9 mouse cellular contexts compared by ENCODE assay signal in the genomic region with DNA sequence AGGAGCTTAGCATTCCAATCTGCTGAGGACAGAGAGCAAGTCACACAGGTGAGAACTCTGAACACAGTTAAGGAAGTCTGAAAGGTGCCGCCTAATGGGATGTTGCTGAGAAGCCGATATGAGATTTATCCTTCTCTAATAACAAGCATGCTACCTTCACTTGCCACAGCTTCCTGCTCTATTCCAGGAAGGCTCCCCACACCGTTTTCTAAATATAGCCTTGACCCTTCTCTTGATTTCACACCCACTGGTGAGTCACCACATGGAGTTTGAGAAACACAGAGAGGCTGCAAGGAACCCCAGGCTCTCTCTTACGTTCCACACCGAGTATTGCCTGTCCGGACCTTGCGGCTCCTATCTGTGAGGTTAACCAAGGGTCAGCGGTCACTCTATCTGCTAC. TPM values are rescaled to one million over a fixed set of nuclear protein-coding genes. Genes with fewer than 3 reads are reported as not detected.
DNase-seq lines count a peak whose midpoint lies in the region; ATAC-seq and TF ChIP-seq lines count a peak whose summit lies in the region.
"Had no signal": no experiment of that assay in that cellular context is flagged by ENCODE, and none has a peak within 500 bp of the region (broad histone marks: within the 10 kb centered on the region; RNA-seq: fewer than 3 reads in every experiment).

No protein-coding gene starts in this region.

- CTCF ChIA-PET in Patski (lab: Charles Lee): interaction anchor here (1.3 to 1.4 kb wide), 2 partner anchors 9 to 123 kb away, joined by 3 to 4 read pairs; no protein-coding TSS in a partner anchor

- peak; percentile 29 for DNase-seq in gastrocnemius, adult 2 months
- no peak for DNase-seq in gastrocnemius, postnatal 25 days
- DNase-seq in Patski (ENCODE audit: low read depth, low spot score) (no peak), MN1 (ENCODE audit: low spot score) (no peak)
- no peak for DNase-seq in forebrain, postnatal 0 days
- no peak for DNase-seq in thymus, postnatal 10 days (ENCODE audit: low spot score in 2 of 2)
- no peak for DNase-seq in right cerebral cortex, postnatal 14 days
- DNase-seq: thymus, adult 2 months had no signal

- peak overlapping the region; percentile 90 for H3K27ac ChIP-seq in gastrocnemius, adult 2 months
- 0 out of 2 replicates have a peak overlapping the region, but pooled peaks have one; percentile 66 for H3K27ac ChIP-seq in forebrain, postnatal 0 days (ENCODE audit: low read depth, low read length)
- H3K27ac ChIP-seq in midbrain, embryonic 15.5 days: peak overlapping the region; percentile 83

- intact Hi-C loops in gastrocnemius, adult 2 months (cut with DNase I): no loop called here

- peaks cover 13% of the 10 kb centered on the region for H3K4me1 ChIP-seq in forebrain, postnatal 0 days (ENCODE audit: insufficient read depth)
- peaks cover 45% of the 10 kb centered on the region for H3K4me1 ChIP-seq in midbrain, embryonic 15.5 days

- WGBS in forebrain, postnatal 0 days: 90% methylated on average over 8 of the region's 8 CpGs
- 73% methylated on average over 8 of the region's 8 CpGs for WGBS in midbrain, embryonic 15.5 days

- no peak for TF ChIP-seq CTCF in gastrocnemius, adult 2 months (IDR thresholded peaks at IDR 0.05)
- TF ChIP-seq CTCF in Patski (IDR thresholded peaks at IDR 0.05): no peak
- no peak for TF ChIP-seq CTCF in forebrain, postnatal 0 days (IDR thresholded peaks at IDR 0.05; ENCODE audit: low read depth)

- in situ Hi-C loops in Patski (cut with MboI; ENCODE audit: low pct_unique_long_range_greater_than_20kb): no loop called here

- no peaks in the 10 kb centered on the region for H3K36me3 ChIP-seq in forebrain, postnatal 0 days (ENCODE audit: insufficient read depth)
- H3K36me3 ChIP-seq in midbrain, embryonic 15.5 days (replicated peaks): 0 out of 2 replicates have a peak, but pooled peaks cover 2% of the 10 kb centered on the region

- 0 out of 2 replicates have a peak, but pooled peaks cover 3% of the 10 kb centered on the region for H3K9me3 ChIP-seq in forebrain, postnatal 0 days (ENCODE audit: low read length)
- no peaks in the 10 kb centered on the region for H3K9me3 ChIP-seq in midbrain, embryonic 15.5 days

- H3K4me2 ChIP-seq in forebrain, postnatal 0 days (ENCODE audit: low read depth): no peak overlapping the region
- no peak overlapping the region for H3K4me2 ChIP-seq in midbrain, embryonic 15.5 days

- no peaks in the 10 kb centered on the region for H3K27me3 ChIP-seq in Patski
- no peaks in the 10 kb centered on the region for H3K27me3 ChIP-seq in forebrain, postnatal 0 days (ENCODE audit: insufficient read depth, low read length)
- H3K27me3 ChIP-seq in midbrain, embryonic 15.5 days (replicated peaks): no peaks in the 10 kb centered on the region

- peak overlapping the region; percentile 45 for H3K4me3 ChIP-seq in gastrocnemius, adult 2 months
- H3K4me3 ChIP-seq in forebrain, postnatal 0 days (ENCODE audit: low read depth, low read length): no peak overlapping the region
- no peak overlapping the region for H3K4me3 ChIP-seq in midbrain, embryonic 15.5 days

- POLR2A ChIA-PET in Patski (lab: Charles Lee): interaction anchor here (0.6 to 1.0 kb wide), 3 partner anchors 20 to 415 kb away, joined by 3 to 6 read pairs (median 4); no protein-coding TSS in a partner anchor

- no peak overlapping the region for H3K9ac ChIP-seq in forebrain, postnatal 0 days
- H3K9ac ChIP-seq in midbrain, embryonic 15.5 days: no peak overlapping the region

- peak; percentile 66 for ATAC-seq in Patski
- no peak for ATAC-seq in forebrain, postnatal 0 days
- no peak for ATAC-seq in midbrain, embryonic 15.5 days (replicated peaks)

RNA-seq across cellular contexts. Expression of gene Plekha6, which starts 24.7 kb away (rescaled TPM):
- total RNA-seq in gastrocnemius, adult 2 months (2021): 10 to 100 TPM in 1 of 2 experiments, 1 to 10 TPM in 1; 7.4 to 12.5 TPM
- 10 to 100 TPM; 12.7 to 14.4 TPM for total RNA-seq in gastrocnemius, postnatal 25 days (2021)
- 17.6 TPM for polyA plus RNA-seq in Patski (2021)
- 23.2 and 28.6 TPM in 2 replicates for total RNA-seq in forebrain, postnatal 0 days (2014; rRNA removed)
- polyA plus RNA-seq in forebrain, postnatal 0 days (2015; fragmentation: Nextera tagmentation; extraction: Ambion mirVana): 3.4 and 5.7 TPM in 2 replicates
- 21.4 and 23.4 TPM in 2 replicates for polyA plus RNA-seq in midbrain, embryonic 15.5 days (2015; fragmentation: Nextera tagmentation; extraction: Ambion mirVana)

RNA-seq across cellular contexts. Expression of gene Ppp1r15b, which starts 57.8 kb away (rescaled TPM):
- total RNA-seq in gastrocnemius, adult 2 months (2021): 10 to 100 TPM; 16.4 to 18.6 TPM
- total RNA-seq in gastrocnemius, postnatal 25 days (2021): 10 to 100 TPM; 14.5 to 17.3 TPM
- 44.2 TPM for polyA plus RNA-seq in Patski (2021)
- 35.0 and 49.5 TPM in 2 replicates for total RNA-seq in forebrain, postnatal 0 days (2014; rRNA removed)
- polyA plus RNA-seq in forebrain, postnatal 0 days (2015; fragmentation: Nextera tagmentation; extraction: Ambion mirVana): 13.9 and 18.7 TPM in 2 replicates
- 29.2 and 30.1 TPM in 2 replicates for polyA plus RNA-seq in midbrain, embryonic 15.5 days (2015; fragmentation: Nextera tagmentation; extraction: Ambion mirVana)
